Mouse (Mus musculus) forebrain, embryonic 13.5 days (tissue): Measurements from ENCODE around the gene Tacr2. TPM values are rescaled to one million over a fixed set of nuclear protein-coding genes. Genes with fewer than 3 reads are reported as not detected.

Experiments used
- ATAC-seq: fragments of 200-750 bp; cut with Nextera tagmentation; 2 replicates; pipeline ENCODE4 v1.8.0; 2017
- H3K27ac ChIP-seq: fragments of 300-500 bp; sonication (generic); 2 replicates; pipeline ENCODE4 v1.5.1; 2015; ENCODE audit warnings: inconsistent platforms, mild to moderate bottlenecking, moderate library complexity
- H3K27me3 ChIP-seq: fragments of 300-500 bp; sonication (generic); 2 replicates; pipeline ENCODE4 v1.6.1; 2015; ENCODE audit warnings: mild to moderate bottlenecking, inconsistent platforms
- H3K36me3 ChIP-seq: fragments of 300-500 bp; sonication (generic); 2 replicates; pipeline ENCODE4 v1.6.1; 2015; ENCODE audit warnings: mild to moderate bottlenecking, inconsistent platforms; ENCODE audit not compliant: poor library complexity, severe bottlenecking
- H3K4me1 ChIP-seq: fragments of 300-500 bp; sonication (generic); 2 replicates; pipeline ENCODE4 v1.6.1; 2015; ENCODE audit warnings: inconsistent platforms
- H3K4me2 ChIP-seq: fragments of 300-500 bp; sonication (generic); 2 replicates; pipeline ENCODE4 v1.6.1; 2015; ENCODE audit warnings: inconsistent platforms, mild to moderate bottlenecking, moderate library complexity
- H3K4me3 ChIP-seq: fragments of 300-500 bp; sonication (generic); 2 replicates; pipeline ENCODE4 v1.5.1; 2015; ENCODE audit warnings: mild to moderate bottlenecking, inconsistent platforms
- H3K9ac ChIP-seq: fragments of 300-500 bp; sonication (generic); 2 replicates; pipeline ENCODE4 v1.6.1; 2015; ENCODE audit warnings: mild to moderate bottlenecking, inconsistent platforms
- H3K9me3 ChIP-seq: fragments of 300-500 bp; sonication (generic); replicated peaks from 2 replicates; pipeline ENCODE4 v1.6.1; 2016; ENCODE audit warnings: inconsistent platforms
- WGBS: fragments of 180-500 bp; shearing (Covaris S2); methylation state at CpG from one replicate; pipeline ENCODE4 v1.1.7; 2015; 5-methylcytosine and 5-hydroxymethylcytosine counted together
- polyA plus RNA-seq: library from polyadenylated mRNA; unstranded; fragments of >200 nt; fragmentation: Nextera tagmentation; extraction: Ambion mirVana; gene quantifications from 2 replicates; pipeline ENCODE4 v1.2.1, GENCODE M21; 2015

Tacr2 gene
- polyA plus RNA-seq, 1 experiment from 2014 or later, result not detected

- H3K9me3 ChIP-seq, result no peaks in the 10 kb centered on the region
- H3K36me3 ChIP-seq, result peaks cover 60% of the 10 kb centered on the region
These were observed 30.5 kb downstream of the Tacr2 start for GRCm38 (mm10) chr10:62282782-62283181.

GRCm38 (mm10) chr10:62283206-62283792 is 31.1 kb downstream of the Tacr2 start:
- Histone ChIP-seq H3K9me3 (no peaks in the 10 kb centered on the region), H3K36me3 (peaks cover 63% of the 10 kb centered on the region), H3K9ac (no peak overlapping the region), H3K27ac (no peak overlapping the region), H3K27me3 (no peaks in the 10 kb centered on the region), H3K4me3 (no peak overlapping the region), H3K4me1 (no peaks in the 10 kb centered on the region), H3K4me2 (no peak overlapping the region)
- 81% methylated on average over 4 of the region's 4 CpGs for WGBS
- ATAC-seq, result no peak

More at GRCm38 (mm10) chr10:62282782-62283181, 30.5 kb downstream of the Tacr2 start:
- no peaks in the 10 kb centered on the region for H3K27me3 ChIP-seq
- 63% methylated on average over 9 of the region's 9 CpGs for WGBS
- no peak overlapping the region for H3K27ac ChIP-seq
- H3K4me3 ChIP-seq, result no peak overlapping the region
- H3K4me1 ChIP-seq, result no peaks in the 10 kb centered on the region
- ATAC-seq, result no peak
- no peak overlapping the region for H3K9ac ChIP-seq
- H3K4me2 ChIP-seq, result no peak overlapping the region

- Histone ChIP-seq H3K9me3 (no peaks in the 10 kb centered on the region), H3K4me1 (no peaks in the 10 kb centered on the region), H3K4me3 (no peak overlapping the region), H3K9ac (no peak overlapping the region), H3K36me3 (peaks cover 51% of the 10 kb centered on the region), H3K27ac (no peak overlapping the region), H3K27me3 (no peaks in the 10 kb centered on the region), H3K4me2 (no peak overlapping the region)
- ATAC-seq, result no peak
- WGBS, result 83% methylated on average over 6 of the region's 6 CpGs
These were observed 35.4 kb downstream of the Tacr2 start for GRCm38 (mm10) chr10:62287460-62288124.

GRCm38 (mm10) chr10:62294112-62294511 is 41.9 kb downstream of the Tacr2 start:
- Histone ChIP-seq H3K4me2 (no peak overlapping the region), H3K36me3 (peaks cover 25% of the 10 kb centered on the region; the same call in 1 of the 2 replicates)

GRCm38 (mm10) chr10:62296086-62296872 is 44.0 kb downstream of the Tacr2 start:
- H3K27me3 ChIP-seq, result no peaks in the 10 kb centered on the region
- H3K4me2 ChIP-seq, result no peak overlapping the region
- H3K9ac ChIP-seq, result no peak overlapping the region
- no peak overlapping the region for H3K4me3 ChIP-seq
- peaks cover 17% of the 10 kb centered on the region; the same call in 1 of the 2 replicates for H3K36me3 ChIP-seq
- no peak overlapping the region for H3K27ac ChIP-seq
- H3K9me3 ChIP-seq, result no peaks in the 10 kb centered on the region
- WGBS, result 50% methylated on average over 20 of the region's 26 CpGs
- ATAC-seq, result no peak
- no peaks in the 10 kb centered on the region for H3K4me1 ChIP-seq

More at GRCm38 (mm10) chr10:62294112-62294511, 41.9 kb downstream of the Tacr2 start:
- Histone ChIP-seq H3K4me3 (no peak overlapping the region), H3K27me3 (no peaks in the 10 kb centered on the region), H3K27ac (no peak overlapping the region), H3K9ac (no peak overlapping the region), H3K4me1 (no peaks in the 10 kb centered on the region), H3K9me3 (no peaks in the 10 kb centered on the region)
- 91% methylated on average over 4 of the region's 4 CpGs for WGBS
- no peak for ATAC-seq

DNA sequence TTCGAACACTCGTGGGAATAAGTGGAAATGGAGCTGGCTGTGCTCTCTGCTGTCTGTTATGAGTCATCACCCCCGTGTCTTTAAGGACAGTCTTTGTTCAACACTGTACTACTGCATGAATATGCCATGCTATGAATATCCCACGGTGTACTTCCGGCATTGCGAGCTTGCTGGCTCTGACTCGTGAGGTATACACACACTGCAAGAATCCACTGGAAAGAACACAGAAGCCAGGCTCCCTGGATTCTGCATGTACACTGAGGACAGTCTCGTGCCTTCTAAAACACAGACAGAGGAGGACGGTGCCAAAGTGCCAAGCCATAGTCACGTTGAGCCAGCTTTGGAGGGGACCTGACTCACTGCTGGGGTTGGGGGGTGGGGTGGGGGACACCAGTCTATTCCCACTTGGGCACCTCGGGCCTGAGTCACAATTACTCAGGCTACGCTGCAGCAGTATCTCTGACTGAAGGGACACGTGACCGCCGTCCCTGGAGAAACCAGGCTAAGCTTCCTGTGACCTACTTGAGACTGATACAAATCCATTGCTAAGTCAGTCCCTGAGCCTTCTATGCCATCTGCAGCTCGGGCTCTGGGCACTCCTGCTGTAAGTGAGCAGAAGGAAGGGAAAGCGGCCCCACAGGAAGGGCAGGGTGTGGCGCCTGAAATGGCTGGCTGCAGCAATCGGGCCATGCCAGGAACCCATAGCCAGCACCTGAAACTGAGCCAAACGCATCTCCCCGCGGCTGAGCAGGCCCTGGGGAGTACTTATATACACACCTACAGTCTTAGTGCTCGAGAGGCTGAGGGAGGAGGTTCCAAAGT is 48.0 kb downstream of the Tacr2 start:
- no peaks in the 10 kb centered on the region for H3K27me3 ChIP-seq
- no peak overlapping the region for H3K27ac ChIP-seq
- no peak overlapping the region for H3K4me3 ChIP-seq
- 0 out of 2 replicates have a peak, but pooled peaks cover 9% of the 10 kb centered on the region for H3K36me3 ChIP-seq
- H3K4me1 ChIP-seq, result no peaks in the 10 kb centered on the region
- H3K4me2 ChIP-seq, result no peak overlapping the region
- H3K9ac ChIP-seq, result no peak overlapping the region
- 88% methylated on average over 23 of the region's 23 CpGs for WGBS
- ATAC-seq, result no peak
- H3K9me3 ChIP-seq, result no peaks in the 10 kb centered on the region

DNA sequence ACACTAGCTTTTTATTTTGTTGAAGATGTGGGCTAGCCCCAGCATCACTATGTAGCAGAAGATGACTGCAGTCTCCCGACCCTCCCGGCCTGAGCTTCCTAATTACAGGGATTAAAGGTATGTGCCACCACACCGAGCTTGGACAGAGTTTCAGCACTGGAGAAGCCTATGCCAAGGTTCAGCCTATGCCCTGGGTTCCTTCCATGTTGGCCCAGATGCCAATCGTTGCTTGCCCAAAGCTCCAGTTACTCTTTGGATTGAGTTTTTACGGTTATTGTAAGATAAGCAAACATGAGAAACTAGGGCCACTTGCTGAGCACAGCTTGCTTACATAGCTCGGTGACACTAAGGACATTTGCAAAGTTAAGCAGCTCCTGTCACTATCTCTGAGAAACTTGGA is 52.9 kb downstream of the Tacr2 start:
- H3K4me3 ChIP-seq, result no peak overlapping the region

DNA sequence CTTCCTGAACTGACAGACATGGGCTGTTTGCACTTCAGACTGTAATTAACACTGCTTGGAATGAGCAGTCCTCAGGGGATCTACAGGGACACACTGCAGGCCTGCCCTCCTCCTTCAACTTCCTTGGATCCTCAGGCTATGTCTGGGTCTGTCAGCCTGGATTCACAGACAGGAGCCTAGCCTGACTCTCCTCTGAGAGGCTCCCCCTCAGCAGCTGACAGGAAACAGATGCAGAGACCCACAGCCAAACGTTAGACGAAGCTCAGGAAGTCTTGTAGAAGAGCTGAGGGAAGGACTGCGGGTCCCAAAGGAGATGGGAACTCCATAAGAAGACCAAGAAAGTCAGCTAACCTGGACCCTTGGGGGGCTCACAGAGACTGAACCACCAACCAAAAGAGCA is 54.2 kb downstream of the Tacr2 start:
- ATAC-seq, result no peak
- Histone ChIP-seq H3K4me2 (no peak overlapping the region), H3K36me3 (no peaks in the 10 kb centered on the region), H3K4me3 (no peak overlapping the region), H3K9me3 (no peaks in the 10 kb centered on the region), H3K4me1 (peaks cover 2% of the 10 kb centered on the region; the same call in 1 of the 2 replicates), H3K27ac (no peak overlapping the region), H3K9ac (no peak overlapping the region), H3K27me3 (no peaks in the 10 kb centered on the region)
- 88% methylated on average over 3 of the region's 3 CpGs for WGBS

More for the DNA sequence above, 52.9 kb downstream of the Tacr2 start:
- no peak overlapping the region for H3K9ac ChIP-seq
- no peaks in the 10 kb centered on the region for H3K4me1 ChIP-seq
- WGBS, result 80% methylated on average over 6 of the region's 6 CpGs
- no peak overlapping the region for H3K4me2 ChIP-seq
- ATAC-seq, result no peak
- H3K27ac ChIP-seq, result no peak overlapping the region
- H3K27me3 ChIP-seq, result no peaks in the 10 kb centered on the region
- no peaks in the 10 kb centered on the region for H3K36me3 ChIP-seq
- H3K9me3 ChIP-seq, result no peaks in the 10 kb centered on the region

GRCm38 (mm10) chr10:62308896-62309491 is 56.8 kb downstream of the Tacr2 start:
- H3K9ac ChIP-seq, result no peak overlapping the region
- peaks cover 6% of the 10 kb centered on the region; the same call in 1 of the 2 replicates for H3K4me1 ChIP-seq
- 92% methylated on average over 11 of the region's 11 CpGs for WGBS
- no peaks in the 10 kb centered on the region; the same call in 1 of the 2 replicates for H3K36me3 ChIP-seq
- ATAC-seq, result no peak
- H3K27ac ChIP-seq, result no peak overlapping the region
- no peaks in the 10 kb centered on the region for H3K27me3 ChIP-seq
- H3K4me3 ChIP-seq, result no peak overlapping the region
- no peak overlapping the region for H3K4me2 ChIP-seq
- no peaks in the 10 kb centered on the region for H3K9me3 ChIP-seq

- Histone ChIP-seq H3K4me1 (peaks cover 6% of the 10 kb centered on the region; the same call in 1 of the 2 replicates), H3K36me3 (no peaks in the 10 kb centered on the region; the same call in 1 of the 2 replicates), H3K9me3 (no peaks in the 10 kb centered on the region), H3K27ac (no peak overlapping the region), H3K27me3 (no peaks in the 10 kb centered on the region), H3K4me2 (no peak overlapping the region), H3K9ac (no peak overlapping the region), H3K4me3 (no peak overlapping the region)
- ATAC-seq, result no peak
- WGBS, result 96% methylated on average over 5 of the region's 5 CpGs
These were observed 57.4 kb downstream of the Tacr2 start for GRCm38 (mm10) chr10:62309593-62309992.
